ENCODE assay signal across 21 mouse cellular contexts in genomic region chr12:16541606-16542005, GRCm38 (mm10).
DNase-seq lines count a peak whose midpoint lies in the region; ATAC-seq and TF ChIP-seq lines count a peak whose summit lies in the region.
"Had no signal": no experiment of that assay in that cellular context is flagged by ENCODE, and none has a peak within 500 bp of the region (broad histone marks: within the 10 kb centered on the region; RNA-seq: fewer than 3 reads in every experiment).

No protein-coding gene starts in this region.

- H3K4me3 ChIP-seq in liver, adult 2 months (ENCODE audit: insufficient read depth, low read depth, low read length), result no peak overlapping the region
- no peak overlapping the region for H3K4me3 ChIP-seq in liver, embryonic 11.5 days (ENCODE audit: low read depth, low read length)
- H3K4me3 ChIP-seq: embryonic facial prominence, embryonic 13.5 days; embryonic facial prominence, embryonic 15.5 days; erythroblast, embryonic 14.5 days; forebrain, embryonic 10.5 days; forebrain, embryonic 12.5 days had no signal

- no peak overlapping the region for H3K9ac ChIP-seq in liver, adult 2 months (ENCODE audit: low read depth, low read length)
- H3K9ac ChIP-seq in liver, embryonic 11.5 days (ENCODE audit: low read depth, low read length), result no peak overlapping the region
- H3K9ac ChIP-seq: embryonic facial prominence, embryonic 13.5 days; embryonic facial prominence, embryonic 15.5 days; forebrain, embryonic 12.5 days had no signal

- no peak for TF ChIP-seq POLR2A in liver, adult 2 months (IDR thresholded peaks at IDR 0.05; ENCODE audit: extremely low read depth, insufficient read depth, low read length)

- H3K79me2 ChIP-seq in liver, adult 2 months (ENCODE audit: control insufficient read depth, insufficient read depth, low read length), result no peaks in the 10 kb centered on the region

- H3K36me3 ChIP-seq in liver, adult 2 months (ENCODE audit: control insufficient read depth, insufficient read depth, low read length), result peaks cover 89% of the 10 kb centered on the region
- peaks cover 7% of the 10 kb centered on the region; the same call in 1 of the 2 replicates for H3K36me3 ChIP-seq in liver, embryonic 11.5 days (ENCODE audit: control insufficient read depth, insufficient read depth, low read length)

- H3K27me3 ChIP-seq in liver, adult 2 months (ENCODE audit: control insufficient read depth, insufficient read depth, low read length), result no peaks in the 10 kb centered on the region
- H3K27me3 ChIP-seq in liver, embryonic 11.5 days (replicated peaks; ENCODE audit: control insufficient read depth, insufficient read depth, low read length), result no peaks in the 10 kb centered on the region
- H3K27me3 ChIP-seq: embryonic facial prominence, embryonic 13.5 days; embryonic facial prominence, embryonic 15.5 days; forebrain, embryonic 12.5 days had no signal

- ATAC-seq in liver, embryonic 11.5 days (replicated peaks; ENCODE audit: low FRiP score), result no peak
- ATAC-seq: forebrain, embryonic 14.5 days; forebrain, embryonic 16.5 days had no signal

- H3K4me2 ChIP-seq in liver, embryonic 11.5 days, result no peak overlapping the region
- H3K4me2 ChIP-seq: embryonic facial prominence, embryonic 13.5 days; embryonic facial prominence, embryonic 15.5 days; forebrain, embryonic 12.5 days had no signal

- peak overlapping the region; percentile 50 for H3K27ac ChIP-seq in liver, adult 2 months (replicated peaks; ENCODE audit: insufficient read depth, low read depth, low read length)
- no peak overlapping the region for H3K27ac ChIP-seq in liver, embryonic 11.5 days (ENCODE audit: low read depth, low read length)
- H3K27ac ChIP-seq: embryonic facial prominence, embryonic 13.5 days; embryonic facial prominence, embryonic 15.5 days; forebrain, embryonic 10.5 days; forebrain, embryonic 12.5 days had no signal

- no peak for TF ChIP-seq CTCF in liver, adult 2 months (IDR thresholded peaks at IDR 0.05; ENCODE audit: low read depth, low read length)

- H3K4me1 ChIP-seq in liver, adult 2 months (ENCODE audit: control insufficient read depth, insufficient read depth, low read length), result peaks cover 5% of the 10 kb centered on the region
- no peaks in the 10 kb centered on the region for H3K4me1 ChIP-seq in liver, embryonic 11.5 days (replicated peaks; ENCODE audit: control insufficient read depth, insufficient read depth, low read length)
- H3K4me1 ChIP-seq: forebrain, embryonic 12.5 days had no signal

- no peaks in the 10 kb centered on the region for H3K9me3 ChIP-seq in liver, embryonic 11.5 days (ENCODE audit: control insufficient read depth, low read length)
- H3K9me3 ChIP-seq: embryonic facial prominence, embryonic 13.5 days; embryonic facial prominence, embryonic 15.5 days; forebrain, embryonic 10.5 days; forebrain, embryonic 12.5 days had no signal

- 48% methylated on average over 5 of the region's 5 CpGs for WGBS in liver, adult 2 months
- 90% methylated on average over 5 of the region's 5 CpGs for WGBS in liver, embryonic 11.5 days

- DNase-seq in kidney, adult 9 months, result peak; percentile 55
- no peak for DNase-seq in kidney, adult 18-20 months
- DNase-seq in liver, adult 2 months (ENCODE audit: extremely low read depth, low read depth, low spot score), result peak; percentile 81
- no peak for DNase-seq in liver, embryonic 11.5 days (ENCODE audit: low spot score)
- DNase-seq: adrenal gland, adult 2 months; adrenal gland, postnatal 10 days; adrenal gland, postnatal 25 days; cerebellum, adult 11 months; cerebellum, adult 18-20 months; cerebellum, adult 8-10 months; cerebellum, adult 9-11 months; cerebellum, postnatal 14 days; cerebellum, postnatal 36 days; embryo, embryonic 11 days had no signal

Comparison
In these comparisons a context has a peak if more than half of its experiments do, and no peak if none do; other contexts are left out.
1. DNase-seq: peak in kidney, adult 9 months (single experiment) and liver, adult 2 months (single experiment); none in kidney, adult 18-20 months (single experiment) and liver, embryonic 11.5 days (single experiment).